Mouse (Mus musculus) kidney, postnatal 14 days (tissue): ENCODE results near the gene Vmn2r24.
"Not testable (repeated sequence)": the region's sequence is repeated elsewhere in the genome, so short reads cannot be mapped to it uniquely, and the experiment has no call there.

Experiments used
- DNase-seq: peaks from one replicate; pipeline ENCODE4 v3.0.0; 2022; ENCODE audit warnings: mixed read lengths

Vmn2r24 gene

GRCm38 (mm10) chr6:123778579-123778978 lies at the start of gene Vmn2r24:
Gene Vmn2r24 (plus strand): TSS chr6:123778879.
- DNase-seq = no peak

GRCm38 (mm10) chr6:123770031-123770430 lies 8.6 kb upstream of the Vmn2r24 start:
- no peak for DNase-seq

GRCm38 (mm10) chr6:123784857-123785256 lies 6.2 kb downstream of the Vmn2r24 start:
- DNase-seq = no peak

GRCm38 (mm10) chr6:123793746-123794145 lies 15.1 kb downstream of the Vmn2r24 start:
- no peak for DNase-seq

GRCm38 (mm10) chr6:123810291-123810690 lies 31.6 kb downstream of the Vmn2r24 start:
- DNase-seq = not testable (repeated sequence)

- no peak for DNase-seq
These were observed 41.3 kb downstream of the Vmn2r24 start for GRCm38 (mm10) chr6:123819951-123820350.

GRCm38 (mm10) chr6:123853363-123853762 lies 74.7 kb downstream of the Vmn2r24 start, which contains the start of gene Vmn2r25:
Gene Vmn2r25 (minus strand): TSS chr6:123853463.
- DNase-seq = not testable (repeated sequence)
